Mouse (Mus musculus) heart, embryonic 11.5 days (tissue): ENCODE measurements around the gene Ildr1. TPM values are rescaled to one million over a fixed set of nuclear protein-coding genes. Genes with fewer than 3 reads are reported as not detected.

Source experiments
- ATAC-seq: fragments of 200-750 bp; cut with Nextera tagmentation; replicated peaks from 2 replicates; pipeline ENCODE4 v1.8.0; 2017; ENCODE audit warnings: moderate library complexity; ENCODE audit not compliant: insufficient number of reproducible peaks, low FRiP score, low TSS enrichment
- H3K27ac ChIP-seq: fragments of 300-500 bp; sonication (generic); 2 replicates; pipeline ENCODE4 v1.5.1; 2014; ENCODE audit warnings: mild to moderate bottlenecking, low read depth, low read length
- H3K27me3 ChIP-seq: fragments of 300-500 bp; sonication (generic); 2 replicates; pipeline ENCODE4 v1.6.1; 2014; ENCODE audit warnings: mild to moderate bottlenecking, low read length, mixed read lengths; ENCODE audit not compliant: control insufficient read depth, insufficient read depth
- H3K36me3 ChIP-seq: fragments of 300-500 bp; sonication (generic); 2 replicates; pipeline ENCODE4 v1.6.1; 2014; ENCODE audit warnings: mild to moderate bottlenecking, low read length, moderate library complexity, mixed read lengths; ENCODE audit not compliant: control insufficient read depth, insufficient read depth
- H3K4me1 ChIP-seq: fragments of 300-500 bp; sonication (generic); 2 replicates; pipeline ENCODE4 v1.6.1; 2014; ENCODE audit warnings: low read length; ENCODE audit not compliant: control insufficient read depth, insufficient read depth
- H3K4me2 ChIP-seq: fragments of 300-500 bp; sonication (generic); 2 replicates; pipeline ENCODE4 v1.6.1; 2014; ENCODE audit warnings: mild to moderate bottlenecking, moderate library complexity
- H3K4me3 ChIP-seq: fragments of 300-500 bp; sonication (generic); 2 replicates; pipeline ENCODE4 v1.5.1; 2014; ENCODE audit warnings: low read depth, low read length
- H3K9ac ChIP-seq: fragments of 300-500 bp; sonication (generic); 2 replicates; pipeline ENCODE4 v1.6.1; 2014; ENCODE audit warnings: mild to moderate bottlenecking, low read depth, low read length, moderate library complexity
- H3K9me3 ChIP-seq: fragments of 300-500 bp; sonication (generic); replicated peaks from 2 replicates; pipeline ENCODE4 v1.6.1; 2016; ENCODE audit warnings: low read length; ENCODE audit not compliant: control insufficient read depth
- WGBS: fragments of 180-500 bp; shearing (Covaris S2); extraction: QIAGEN DNeasy Blood & Tissue Kit; methylation state at CpG from one replicate; pipeline ENCODE4 v1.1.7; 2014; ENCODE audit not compliant: insufficient replicate concordance; 5-methylcytosine and 5-hydroxymethylcytosine counted together
- polyA plus RNA-seq: library from polyadenylated mRNA; unstranded; fragments of >200 nt; fragmentation: Nextera tagmentation; extraction: Ambion mirVana; gene quantifications from 2 replicates; pipeline ENCODE4 v1.2.1, GENCODE M21; 2014

Ildr1 gene
- polyA plus RNA-seq, 1 experiment from 2014 or later, result not detected

DNA sequence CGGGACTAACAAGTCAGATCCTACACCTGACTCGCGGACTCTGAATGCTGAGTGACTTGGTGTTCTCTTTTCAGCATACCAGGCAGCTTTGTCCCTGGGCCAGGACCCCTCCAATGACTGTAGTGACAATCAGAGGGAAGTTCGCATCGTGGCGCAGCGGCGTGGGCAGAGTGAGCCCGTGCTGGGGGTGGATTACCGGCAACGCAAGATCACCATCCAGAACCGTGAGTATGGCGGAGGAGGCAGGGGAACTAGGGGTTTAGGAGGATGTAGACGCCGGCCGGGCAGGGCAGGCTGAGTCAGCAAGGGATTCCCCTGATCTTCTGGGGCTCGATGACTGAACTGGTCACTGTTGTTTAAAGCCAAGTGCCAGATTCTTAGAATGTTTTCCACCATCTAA lies 15.6 kb downstream of the Ildr1 start:
- Histone ChIP-seq H3K4me3 (no peak overlapping the region), H3K9me3 (no peaks in the 10 kb centered on the region), H3K27me3 (no peaks in the 10 kb centered on the region)

DNA sequence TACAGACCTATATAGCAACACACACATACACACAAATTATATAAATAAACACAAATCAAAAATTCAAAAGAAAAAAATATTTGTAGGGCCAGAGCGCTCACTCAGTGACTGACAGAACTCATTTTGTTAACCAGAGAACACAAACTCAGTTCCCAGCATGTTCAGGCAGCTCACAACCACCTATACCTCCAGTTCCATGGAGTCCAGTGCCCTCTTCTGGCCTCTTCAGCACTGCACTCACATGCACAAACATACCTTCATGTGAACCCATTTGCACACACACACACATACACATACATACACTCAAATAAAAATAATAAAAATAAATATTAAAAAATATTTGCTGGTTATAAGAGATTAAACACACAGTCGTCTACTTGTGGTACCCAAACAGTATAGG lies 17.0 kb downstream of the Ildr1 start:
- H3K27me3 ChIP-seq, result no peaks in the 10 kb centered on the region
- H3K9ac ChIP-seq, result no peak overlapping the region
- H3K9me3 ChIP-seq, result no peaks in the 10 kb centered on the region
- no peak overlapping the region for H3K4me2 ChIP-seq
- H3K36me3 ChIP-seq, result no peaks in the 10 kb centered on the region
- 88% methylated on average over 2 of the region's 2 CpGs for WGBS
- no peaks in the 10 kb centered on the region for H3K4me1 ChIP-seq
- no peak overlapping the region for H3K27ac ChIP-seq
- no peak overlapping the region for H3K4me3 ChIP-seq
- no peak for ATAC-seq

More for the DNA sequence above, 15.6 kb downstream of the Ildr1 start:
- no peaks in the 10 kb centered on the region for H3K36me3 ChIP-seq
- WGBS, result 88% methylated on average over 17 of the region's 17 CpGs
- H3K9ac ChIP-seq, result no peak overlapping the region
- H3K4me2 ChIP-seq, result no peak overlapping the region
- H3K27ac ChIP-seq, result no peak overlapping the region
- no peak for ATAC-seq
- no peaks in the 10 kb centered on the region for H3K4me1 ChIP-seq

DNA sequence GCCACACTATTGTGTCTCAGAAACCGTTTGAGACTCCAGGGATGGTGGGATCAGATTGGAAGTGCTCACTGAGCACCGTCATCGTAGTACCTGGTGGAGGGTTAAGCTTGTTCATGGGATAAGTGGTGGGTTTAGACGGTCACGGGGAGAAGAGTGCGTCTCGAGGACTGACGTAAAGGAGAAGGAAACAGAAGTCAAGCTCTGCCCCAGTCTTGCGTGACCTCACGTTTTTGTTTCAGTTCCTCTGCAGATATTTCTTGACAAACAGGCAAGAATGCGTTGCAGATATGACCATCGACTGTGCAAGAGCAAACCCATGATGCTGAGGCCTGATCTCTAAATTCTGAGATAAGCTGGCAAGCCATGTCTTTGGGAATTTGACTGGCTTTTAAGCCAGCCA lies 18.0 kb downstream of the Ildr1 start:
- 77% methylated on average over 12 of the region's 12 CpGs for WGBS
- no peak overlapping the region for H3K9ac ChIP-seq
- H3K4me2 ChIP-seq, result no peak overlapping the region
- H3K27me3 ChIP-seq, result no peaks in the 10 kb centered on the region
- H3K9me3 ChIP-seq, result no peaks in the 10 kb centered on the region
- H3K4me3 ChIP-seq, result no peak overlapping the region
- H3K4me1 ChIP-seq, result no peaks in the 10 kb centered on the region
- no peak overlapping the region for H3K27ac ChIP-seq
- no peaks in the 10 kb centered on the region for H3K36me3 ChIP-seq
- no peak for ATAC-seq

DNA sequence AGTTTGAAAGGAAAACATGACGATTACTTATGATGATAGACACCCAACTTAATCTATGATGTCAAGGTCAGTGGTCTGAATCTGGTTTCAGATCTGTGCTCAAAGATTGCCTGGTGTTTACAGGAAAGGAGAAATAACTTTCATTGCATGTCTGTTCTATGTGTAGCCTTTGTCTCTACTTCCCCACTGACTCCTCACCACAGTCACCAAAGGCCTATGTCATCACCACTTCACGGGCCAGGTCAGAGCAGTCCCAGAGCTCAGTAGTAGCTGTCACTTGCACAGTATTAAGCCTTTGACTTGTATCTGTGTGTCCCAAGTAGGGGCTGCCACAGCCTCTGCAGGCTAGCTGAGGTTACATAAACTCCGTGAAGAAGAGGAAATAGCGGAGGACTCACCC lies 23.7 kb downstream of the Ildr1 start:
- no peaks in the 10 kb centered on the region for H3K36me3 ChIP-seq
- H3K9ac ChIP-seq, result no peak overlapping the region
- no peak overlapping the region for H3K4me3 ChIP-seq
- no peak overlapping the region for H3K27ac ChIP-seq
- ATAC-seq, result no peak
- no peaks in the 10 kb centered on the region for H3K9me3 ChIP-seq
- no peak overlapping the region for H3K4me2 ChIP-seq
- 0 out of 2 replicates have a peak, but pooled peaks cover 1% of the 10 kb centered on the region for H3K4me1 ChIP-seq
- 82% methylated on average over 4 of the region's 4 CpGs for WGBS
- H3K27me3 ChIP-seq, result peaks cover 5% of the 10 kb centered on the region; the same call in 1 of the 2 replicates

DNA sequence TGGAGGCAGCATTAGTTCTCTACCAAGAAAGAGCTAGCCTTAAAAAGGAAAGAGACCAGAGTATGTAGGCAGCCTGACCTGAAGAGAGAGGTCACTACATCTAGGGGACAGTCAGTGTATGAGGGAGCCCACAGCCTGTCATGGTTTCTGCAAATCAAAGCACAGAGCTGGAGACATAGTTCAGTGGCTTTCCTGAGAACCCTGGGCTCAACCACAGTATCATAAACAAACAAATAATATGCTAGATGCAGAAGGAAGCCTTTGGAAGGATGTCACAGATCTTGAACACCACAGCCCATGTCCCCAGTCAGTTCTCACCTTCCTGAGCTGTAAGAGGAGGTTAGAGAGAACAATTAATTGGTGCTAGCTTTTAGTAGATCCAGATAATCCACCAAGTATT lies 24.9 kb downstream of the Ildr1 start:
- no peaks in the 10 kb centered on the region for H3K9me3 ChIP-seq
- H3K4me2 ChIP-seq, result no peak overlapping the region
- H3K4me3 ChIP-seq, result no peak overlapping the region
- no peak overlapping the region for H3K27ac ChIP-seq
- 0 out of 2 replicates have a peak, but pooled peaks cover 3% of the 10 kb centered on the region for H3K4me1 ChIP-seq
- no peak for ATAC-seq
- no peaks in the 10 kb centered on the region for H3K36me3 ChIP-seq
- H3K9ac ChIP-seq, result no peak overlapping the region
- H3K27me3 ChIP-seq, result peaks cover 5% of the 10 kb centered on the region; the same call in 1 of the 2 replicates

DNA sequence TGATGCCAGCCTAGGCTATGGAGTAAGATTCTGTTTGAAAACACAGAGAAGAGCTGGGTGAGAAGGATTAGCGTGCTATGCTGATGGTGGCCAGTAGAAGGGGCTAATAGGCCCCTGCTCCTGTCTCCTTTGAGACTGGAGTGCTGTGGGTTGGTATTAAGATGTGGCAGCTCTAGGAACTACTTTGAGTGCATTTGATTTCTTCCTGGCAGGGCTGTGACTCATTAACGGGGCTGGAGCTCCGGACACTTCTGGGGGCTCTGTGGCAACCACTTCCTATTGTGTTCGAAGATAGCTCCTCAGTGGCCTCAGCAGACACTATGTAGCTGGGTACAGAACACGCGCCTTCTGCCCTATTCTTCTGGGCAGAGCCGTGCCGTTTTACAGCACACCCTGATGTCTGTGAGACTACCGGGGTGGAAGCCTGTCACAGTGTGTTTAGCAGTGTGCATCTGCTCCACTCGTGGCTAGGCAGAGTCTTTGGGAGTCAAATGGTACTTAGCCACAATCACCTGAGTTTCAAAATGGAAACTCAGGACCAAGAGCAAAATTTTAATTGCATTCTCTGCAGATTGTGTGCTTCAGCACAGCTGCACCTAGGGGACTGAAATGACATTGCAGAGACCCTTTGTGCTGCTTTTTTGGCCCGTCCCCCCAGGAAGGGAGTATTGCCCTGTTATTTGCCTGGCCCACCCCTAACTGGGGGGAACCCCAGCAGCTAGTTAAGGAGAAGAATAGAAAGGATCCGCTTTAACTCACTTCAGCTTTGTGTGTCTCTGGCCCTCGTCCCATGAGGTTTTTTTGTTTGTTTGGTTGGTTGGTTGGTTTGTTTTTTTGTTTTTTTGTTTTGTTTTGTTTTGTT lies 26.6 kb downstream of the Ildr1 start:
- Histone ChIP-seq H3K9ac (no peak overlapping the region), H3K4me1 (0 out of 2 replicates have a peak, but pooled peaks cover 3% of the 10 kb centered on the region), H3K27ac (no peak overlapping the region), H3K27me3 (peaks cover 5% of the 10 kb centered on the region; the same call in 1 of the 2 replicates), H3K4me3 (no peak overlapping the region), H3K4me2 (no peak overlapping the region), H3K36me3 (no peaks in the 10 kb centered on the region), H3K9me3 (no peaks in the 10 kb centered on the region)
- no peak for ATAC-seq
- WGBS, result 63% methylated on average over 13 of the region's 13 CpGs

DNA sequence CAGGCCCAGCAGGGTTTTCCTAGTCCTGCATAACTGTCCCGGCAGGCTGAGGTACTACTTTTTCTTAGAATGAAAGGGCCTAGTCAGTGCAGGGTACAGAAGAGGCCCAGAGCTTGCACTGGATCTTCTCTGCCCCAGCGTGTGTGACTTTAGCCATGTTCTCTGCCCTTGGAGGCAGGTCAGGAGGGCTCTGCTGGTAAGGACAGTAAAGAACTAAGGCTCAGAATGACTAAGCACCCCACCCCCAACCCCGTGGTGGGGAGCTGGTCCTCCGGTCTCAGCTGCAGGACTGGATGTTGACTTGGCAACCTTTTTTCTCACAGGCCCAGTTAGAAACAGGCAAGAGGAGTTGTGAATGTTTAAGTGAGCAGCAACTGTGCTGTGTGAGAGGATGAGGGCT lies 29.0 kb downstream of the Ildr1 start:
- Histone ChIP-seq H3K36me3 (no peaks in the 10 kb centered on the region), H3K4me2 (peak overlapping the region; percentile 56), H3K4me1 (0 out of 2 replicates have a peak, but pooled peaks cover 3% of the 10 kb centered on the region), H3K27me3 (peaks cover 5% of the 10 kb centered on the region; the same call in 1 of the 2 replicates), H3K9ac (peak overlapping the region; percentile 39; the same call in 1 of the 2 replicates), H3K27ac (no peak overlapping the region), H3K4me3 (no peak overlapping the region), H3K9me3 (no peaks in the 10 kb centered on the region)
- 22% methylated on average over 4 of the region's 4 CpGs for WGBS
- no peak for ATAC-seq

DNA sequence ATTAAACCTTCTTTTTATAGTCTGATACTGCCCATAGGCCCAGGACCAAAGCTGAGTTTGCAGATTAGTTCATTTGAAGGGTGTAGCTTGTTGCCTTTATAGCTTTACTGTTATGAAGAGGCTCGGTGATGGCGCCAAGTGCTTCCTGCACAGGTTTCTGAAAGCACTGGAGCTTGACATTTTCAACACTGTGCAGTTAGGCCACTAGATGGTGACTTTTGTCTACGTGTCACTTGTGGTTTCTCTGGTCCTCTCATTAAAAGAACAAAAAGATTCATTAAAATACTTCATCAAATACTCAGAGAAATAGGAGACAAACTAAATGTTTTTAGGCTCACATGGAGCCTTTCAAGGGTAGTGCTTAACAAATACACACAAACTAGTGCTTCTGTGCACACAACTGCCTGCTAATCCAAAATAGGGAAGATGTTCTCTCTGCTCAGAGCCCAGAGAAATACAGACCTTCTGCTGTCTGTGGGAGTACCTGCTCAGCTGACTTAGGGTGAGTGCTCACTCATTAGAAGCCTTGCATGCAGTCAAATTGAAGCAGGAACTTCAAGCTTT lies 30.2 kb downstream of the Ildr1 start:
- peaks cover 5% of the 10 kb centered on the region; the same call in 1 of the 2 replicates for H3K27me3 ChIP-seq
- no peak overlapping the region for H3K4me3 ChIP-seq
- H3K4me2 ChIP-seq, result no peak overlapping the region
- H3K36me3 ChIP-seq, result no peaks in the 10 kb centered on the region
- 0 out of 2 replicates have a peak, but pooled peaks cover 3% of the 10 kb centered on the region for H3K4me1 ChIP-seq
- H3K9me3 ChIP-seq, result no peaks in the 10 kb centered on the region
- no peak overlapping the region for H3K9ac ChIP-seq
- 72% methylated on average over 3 of the region's 3 CpGs for WGBS
- no peak overlapping the region for H3K27ac ChIP-seq
- ATAC-seq, result no peak
